Mouse (Mus musculus) urinary bladder, adult 18-20 months (tissue): ENCODE data around the gene Lrrc75b.

ENCODE experiments used
- DNase-seq, 2 experiments: peaks; one replicate each; pipeline ENCODE4 v3.0.0; 2022; ENCODE audit warnings: low spot score in 2 of 2, mixed read lengths in 2 of 2

Gene Lrrc75b

GRCm38 (mm10) chr10:75559676-75560548 is at the start of gene Lrrc75b:
Lrrc75b (minus strand) TSS chr10:75560330.
- DNase-seq: peak in 1 of 2 experiments; percentile 16

GRCm38 (mm10) chr10:75608975-75609374 is 48.8 kb upstream of the Lrrc75b start:
- no peak for DNase-seq

GRCm38 (mm10) chr10:75607253-75607652 is 47.1 kb upstream of the Lrrc75b start:
- DNase-seq: no peak

GRCm38 (mm10) chr10:75605162-75605846 is 45.2 kb upstream of the Lrrc75b start:
- no peak for DNase-seq

- no peak for DNase-seq
These were observed 40.1 kb upstream of the Lrrc75b start for GRCm38 (mm10) chr10:75600189-75600730.

- peak in 1 of 2 experiments; percentile 76 for DNase-seq
These were observed 35.9 kb upstream of the Lrrc75b start for GRCm38 (mm10) chr10:75595981-75596380.

GRCm38 (mm10) chr10:75592585-75592984 is 32.5 kb upstream of the Lrrc75b start:
- DNase-seq: no peak

- no peak for DNase-seq
These were observed 31.2 kb upstream of the Lrrc75b start for GRCm38 (mm10) chr10:75591211-75591894.

- DNase-seq: no peak
These were observed 29.5 kb upstream of the Lrrc75b start for GRCm38 (mm10) chr10:75589651-75590050.

- DNase-seq: peak; percentile 53 to 76
These were observed 29.0 kb upstream of the Lrrc75b start, which contains the start of gene Ggt5 for GRCm38 (mm10) chr10:75589129-75589528. Ggt5 (plus strand) TSS chr10:75589340.

- DNase-seq: peak in 1 of 2 experiments; percentile 17
These were observed 28.2 kb upstream of the Lrrc75b start for GRCm38 (mm10) chr10:75588336-75588735.

GRCm38 (mm10) chr10:75587781-75588180 is 27.7 kb upstream of the Lrrc75b start:
- no peak for DNase-seq

- no peak for DNase-seq
These were observed 26.4 kb upstream of the Lrrc75b start for GRCm38 (mm10) chr10:75586553-75586879.

- DNase-seq: peak; percentile 74 to 86
These were observed 25.9 kb upstream of the Lrrc75b start for GRCm38 (mm10) chr10:75585876-75586552.

- DNase-seq: no peak
These were observed 19.0 kb upstream of the Lrrc75b start for GRCm38 (mm10) chr10:75579129-75579528.

GRCm38 (mm10) chr10:75573965-75574364 is 13.8 kb upstream of the Lrrc75b start:
- no peak for DNase-seq

GRCm38 (mm10) chr10:75573181-75573580 is 13.1 kb upstream of the Lrrc75b start:
- DNase-seq: no peak

- DNase-seq: no peak
These were observed 11.8 kb upstream of the Lrrc75b start for GRCm38 (mm10) chr10:75571937-75572336.

- DNase-seq: no peak
These were observed 11.0 kb upstream of the Lrrc75b start for GRCm38 (mm10) chr10:75570981-75571657.

GRCm38 (mm10) chr10:75568851-75569250 is 8.7 kb upstream of the Lrrc75b start:
- no peak for DNase-seq

- DNase-seq: no peak
These were observed 8.3 kb upstream of the Lrrc75b start for GRCm38 (mm10) chr10:75568441-75568840.
